Mouse (Mus musculus): ENCODE measurements around the gene Cutal. TPM values are rescaled to one million over a fixed set of nuclear protein-coding genes. Genes with fewer than 3 reads are reported as not detected.
A peak's percentile ranks its signal among the peaks of the same experiment; 100 is the strongest.

The Cutal gene
- polyA plus RNA-seq, 1 experiment from 2014 or later, result 0.05 TPM

- 51% methylated on average over 12 of the region's 12 CpGs for WGBS
- Histone ChIP-seq H3K4me2 (no peak overlapping the region), H3K27ac (ENCODE audit: low read depth, low read length) (no peak overlapping the region), H3K9me3 (ENCODE audit: control insufficient read depth, low read length) (no peaks in the 10 kb centered on the region), H3K27me3 (ENCODE audit: control insufficient read depth, insufficient read depth, low read length) (peaks cover 3% of the 10 kb centered on the region), H3K4me3 (ENCODE audit: low read depth, low read length) (no peak overlapping the region), H3K36me3 (ENCODE audit: control insufficient read depth, insufficient read depth, low read length) (no peaks in the 10 kb centered on the region), H3K4me1 (ENCODE audit: control insufficient read depth, insufficient read depth, low read length) (no peaks in the 10 kb centered on the region; the same call in 1 of the 2 replicates), H3K9ac (ENCODE audit: low read length) (no peak overlapping the region)
- no peak for ATAC-seq (ENCODE audit: low FRiP score)
- peak; percentile 80 for DNase-seq (ENCODE audit: low spot score, missing footprints)
Observed at GRCm38 (mm10) chr2:34906861-34907604, 32.8 kb downstream of the Cutal start.

- Histone ChIP-seq H3K27me3 (ENCODE audit: control insufficient read depth, insufficient read depth, low read length) (peaks cover 23% of the 10 kb centered on the region), H3K27ac (ENCODE audit: low read depth, low read length) (no peak overlapping the region), H3K4me2 (no peak overlapping the region), H3K9ac (ENCODE audit: low read length) (no peak overlapping the region), H3K4me1 (ENCODE audit: control insufficient read depth, insufficient read depth, low read length) (peaks cover 6% of the 10 kb centered on the region), H3K4me3 (ENCODE audit: low read depth, low read length) (no peak overlapping the region), H3K36me3 (ENCODE audit: control insufficient read depth, insufficient read depth, low read length) (no peaks in the 10 kb centered on the region), H3K9me3 (ENCODE audit: control insufficient read depth, low read length) (no peaks in the 10 kb centered on the region)
- WGBS, result 92% methylated on average over 4 of the region's 4 CpGs
- ATAC-seq (ENCODE audit: low FRiP score) (no peak), DNase-seq (ENCODE audit: low spot score, missing footprints) (peak; percentile 45)
Observed at GRCm38 (mm10) chr2:34909719-34910118, 35.5 kb downstream of the Cutal start.

GRCm38 (mm10) chr2:34911871-34912270 is 37.7 kb downstream of the Cutal start:
- Histone ChIP-seq H3K27ac (ENCODE audit: low read depth, low read length) (no peak overlapping the region), H3K9ac (ENCODE audit: low read length) (no peak overlapping the region), H3K4me1 (ENCODE audit: control insufficient read depth, insufficient read depth, low read length) (peaks cover 6% of the 10 kb centered on the region), H3K27me3 (ENCODE audit: control insufficient read depth, insufficient read depth, low read length) (peaks cover 23% of the 10 kb centered on the region), H3K9me3 (ENCODE audit: control insufficient read depth, low read length) (no peaks in the 10 kb centered on the region), H3K4me3 (ENCODE audit: low read depth, low read length) (no peak overlapping the region), H3K4me2 (no peak overlapping the region), H3K36me3 (ENCODE audit: control insufficient read depth, insufficient read depth, low read length) (no peaks in the 10 kb centered on the region)
- 84% methylated on average over 5 of the region's 5 CpGs for WGBS
- ATAC-seq (ENCODE audit: low FRiP score) (no peak), DNase-seq (ENCODE audit: low spot score, missing footprints) (peak; percentile 56)

DNA sequence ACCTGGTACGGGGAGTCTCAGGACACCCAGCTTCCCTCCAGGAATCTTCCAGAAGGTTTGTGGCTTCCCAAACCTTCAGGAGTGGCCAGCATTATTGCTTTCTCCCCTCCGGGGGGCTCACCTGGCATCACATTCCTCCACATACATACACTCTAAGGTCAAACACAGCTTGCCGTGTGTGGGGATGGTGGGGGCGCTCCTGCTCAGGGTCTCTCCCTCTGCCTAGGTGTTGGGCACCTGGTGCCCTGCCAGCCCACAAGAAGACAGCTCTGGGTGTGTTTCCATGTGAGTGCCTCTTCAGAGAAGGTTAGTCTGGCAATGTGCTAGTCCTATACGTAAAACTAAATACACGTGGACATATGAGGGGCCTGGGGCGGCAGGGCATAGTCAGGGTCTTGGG is 38.4 kb downstream of the Cutal start:
- WGBS, result 40% methylated on average over 7 of the region's 7 CpGs
- peak overlapping the region; percentile 62 for H3K4me3 ChIP-seq (ENCODE audit: low read depth, low read length)
- peaks cover 23% of the 10 kb centered on the region for H3K27me3 ChIP-seq (ENCODE audit: control insufficient read depth, insufficient read depth, low read length)
- no peaks in the 10 kb centered on the region for H3K9me3 ChIP-seq (ENCODE audit: control insufficient read depth, low read length)
- ATAC-seq (ENCODE audit: low FRiP score) (0 out of 2 replicates have a peak, but pooled peaks have one; percentile 2), DNase-seq (ENCODE audit: low spot score, missing footprints) (no peak)
- no peak overlapping the region for H3K27ac ChIP-seq (ENCODE audit: low read depth, low read length)
- no peaks in the 10 kb centered on the region for H3K36me3 ChIP-seq (ENCODE audit: control insufficient read depth, insufficient read depth, low read length)
- H3K4me2 ChIP-seq, result peak overlapping the region; percentile 89
- peaks cover 6% of the 10 kb centered on the region for H3K4me1 ChIP-seq (ENCODE audit: control insufficient read depth, insufficient read depth, low read length)
- no peak overlapping the region; the same call in 1 of the 2 replicates for H3K9ac ChIP-seq (ENCODE audit: low read length)

DNA sequence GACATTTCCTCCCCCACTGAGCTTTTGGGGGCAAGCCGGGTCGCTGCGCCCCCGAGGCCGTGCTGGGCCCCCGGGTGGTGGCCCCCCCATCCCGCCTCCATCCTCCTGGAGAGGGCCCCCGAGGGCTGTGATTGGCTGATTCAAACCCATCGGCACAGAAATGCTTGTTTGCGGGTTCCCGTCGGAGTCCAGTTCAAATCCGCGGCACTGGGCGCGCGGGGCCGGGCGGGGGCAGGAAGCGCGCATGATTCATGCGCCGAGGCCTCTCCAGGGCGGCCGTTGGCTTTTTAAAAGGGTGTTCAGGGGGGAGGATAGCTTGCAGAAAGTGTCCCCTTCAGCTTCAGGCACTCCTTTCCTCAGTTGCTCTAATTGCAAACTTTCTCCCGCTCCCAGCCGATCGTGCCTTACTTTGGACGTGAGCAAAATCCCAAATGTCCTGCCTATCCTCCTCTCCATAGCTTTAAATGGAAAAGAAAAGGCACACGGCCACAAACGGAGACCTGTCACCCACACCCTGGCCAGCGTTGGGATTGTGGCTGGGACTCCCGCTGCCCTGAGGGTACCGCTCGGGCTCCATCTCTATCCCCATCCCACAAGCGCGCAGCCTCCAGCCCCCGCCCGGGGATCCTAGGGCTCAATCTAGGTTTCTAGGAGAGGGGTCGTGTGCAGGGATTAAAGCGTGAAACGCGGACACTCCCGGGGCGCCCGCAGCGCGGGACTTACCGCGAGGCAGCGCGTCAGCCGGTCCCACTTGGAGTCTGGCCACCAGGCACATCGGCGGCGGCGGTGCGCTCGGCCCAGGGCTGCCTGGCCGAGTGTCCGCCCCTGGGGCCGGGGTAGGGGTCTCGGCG is 39.2 kb downstream of the Cutal start, which contains the start of gene Phf19:
TSS of gene Phf19 (minus strand) at position 809 of the 851 bp plus-strand sequence.
- no peak within 1 kb of the TSS for H3K27ac ChIP-seq (ENCODE audit: low read depth, low read length)
- peaks cover 6% of the 10 kb centered on the region for H3K4me1 ChIP-seq (ENCODE audit: control insufficient read depth, insufficient read depth, low read length)
- peak; percentile 78 for ATAC-seq (ENCODE audit: low FRiP score)
- H3K4me3 ChIP-seq (ENCODE audit: low read depth, low read length), result peak within 1 kb of the TSS; percentile 62
- peak within 1 kb of the TSS; percentile 89 for H3K4me2 ChIP-seq
- DNase-seq (ENCODE audit: low spot score, missing footprints), result peak; percentile 91
- under 1% methylated on average over 60 of the region's 64 CpGs for WGBS
- H3K9ac ChIP-seq (ENCODE audit: low read length), result peak within 1 kb of the TSS; percentile 64
- H3K9me3 ChIP-seq (ENCODE audit: control insufficient read depth, low read length), result no peaks in the 10 kb centered on the region
- H3K27me3 ChIP-seq (ENCODE audit: control insufficient read depth, insufficient read depth, low read length), result peaks cover 23% of the 10 kb centered on the region
- no peaks in the 10 kb centered on the region for H3K36me3 ChIP-seq (ENCODE audit: control insufficient read depth, insufficient read depth, low read length)

- peaks cover 6% of the 10 kb centered on the region for H3K4me1 ChIP-seq (ENCODE audit: control insufficient read depth, insufficient read depth, low read length)
- 3% methylated on average over 44 of the region's 50 CpGs for WGBS
- H3K9ac ChIP-seq (ENCODE audit: low read length), result peak overlapping the region; percentile 64
- H3K4me3 ChIP-seq (ENCODE audit: low read depth, low read length), result peak overlapping the region; percentile 62
- ATAC-seq (ENCODE audit: low FRiP score) (peak; percentile 68), DNase-seq (ENCODE audit: low spot score, missing footprints) (peak; percentile 90)
- H3K36me3 ChIP-seq (ENCODE audit: control insufficient read depth, insufficient read depth, low read length), result no peaks in the 10 kb centered on the region
- no peaks in the 10 kb centered on the region for H3K9me3 ChIP-seq (ENCODE audit: control insufficient read depth, low read length)
- H3K27ac ChIP-seq (ENCODE audit: low read depth, low read length), result no peak overlapping the region
- peaks cover 23% of the 10 kb centered on the region for H3K27me3 ChIP-seq (ENCODE audit: control insufficient read depth, insufficient read depth, low read length)
- peak overlapping the region; percentile 89 for H3K4me2 ChIP-seq
Observed at GRCm38 (mm10) chr2:34914069-34914822, 40.0 kb downstream of the Cutal start.

- H3K4me2 ChIP-seq, result 0 out of 2 replicates have a peak overlapping the region, but pooled peaks have one; percentile 89
- 16% methylated on average over 2 of the region's 2 CpGs for WGBS
- H3K9ac ChIP-seq (ENCODE audit: low read length), result no peak overlapping the region
Observed at GRCm38 (mm10) chr2:34914823-34915082, 40.6 kb downstream of the Cutal start.

DNA sequence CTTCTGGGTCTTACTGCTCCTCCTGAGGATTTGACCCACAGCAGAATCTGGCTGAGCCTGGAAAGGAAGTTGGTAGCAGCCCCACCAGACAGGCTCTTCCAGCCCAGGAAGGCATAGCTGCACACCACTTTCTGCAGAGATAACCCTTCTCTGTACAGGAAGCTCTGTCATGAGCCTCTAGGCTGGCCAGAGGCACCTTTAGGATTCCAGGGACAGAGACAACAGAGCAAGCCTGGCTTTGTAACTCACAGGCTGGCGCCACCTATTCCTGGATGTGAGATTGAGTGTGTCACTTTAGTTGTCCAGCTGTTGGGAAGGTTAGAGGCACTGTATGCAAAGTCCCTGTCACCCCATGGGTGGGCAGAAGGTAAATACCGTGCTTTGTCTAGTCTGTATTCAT is 40.9 kb downstream of the Cutal start:
- ATAC-seq (ENCODE audit: low FRiP score) (no peak), DNase-seq (ENCODE audit: low spot score, missing footprints) (no peak)
- no peak overlapping the region for H3K4me3 ChIP-seq (ENCODE audit: low read depth, low read length)
- peaks cover 23% of the 10 kb centered on the region for H3K27me3 ChIP-seq (ENCODE audit: control insufficient read depth, insufficient read depth, low read length)
- no peaks in the 10 kb centered on the region for H3K9me3 ChIP-seq (ENCODE audit: control insufficient read depth, low read length)
- WGBS, result 44% methylated on average over 2 of the region's 2 CpGs
- H3K4me2 ChIP-seq, result no peak overlapping the region
- H3K4me1 ChIP-seq (ENCODE audit: control insufficient read depth, insufficient read depth, low read length), result peaks cover 6% of the 10 kb centered on the region
- H3K9ac ChIP-seq (ENCODE audit: low read length), result no peak overlapping the region
- H3K36me3 ChIP-seq (ENCODE audit: control insufficient read depth, insufficient read depth, low read length), result no peaks in the 10 kb centered on the region
- H3K27ac ChIP-seq (ENCODE audit: low read depth, low read length), result no peak overlapping the region

More at GRCm38 (mm10) chr2:34914823-34915082, 40.6 kb downstream of the Cutal start:
- no peak overlapping the region for H3K27ac ChIP-seq (ENCODE audit: low read depth, low read length)
- ATAC-seq (ENCODE audit: low FRiP score), result no peak; the same call in 1 of the 2 replicates
- H3K36me3 ChIP-seq (ENCODE audit: control insufficient read depth, insufficient read depth, low read length), result no peaks in the 10 kb centered on the region
- DNase-seq (ENCODE audit: low spot score, missing footprints), result no peak
- H3K9me3 ChIP-seq (ENCODE audit: control insufficient read depth, low read length), result no peaks in the 10 kb centered on the region
- H3K4me1 ChIP-seq (ENCODE audit: control insufficient read depth, insufficient read depth, low read length), result peaks cover 6% of the 10 kb centered on the region
- H3K27me3 ChIP-seq (ENCODE audit: control insufficient read depth, insufficient read depth, low read length), result peaks cover 23% of the 10 kb centered on the region
- H3K4me3 ChIP-seq (ENCODE audit: low read depth, low read length), result no peak overlapping the region

Data from midbrain, embryonic 11.5 days (tissue).